Mouse (Mus musculus) liver, embryonic 14.5 days (tissue): ENCODE data around the gene Gkn3. TPM values are rescaled to one million over a fixed set of nuclear protein-coding genes. Genes with fewer than 3 reads are reported as not detected.

Experiments
- ATAC-seq: fragments of 200-750 bp; cut with Nextera tagmentation; 2 replicates; pipeline ENCODE4 v1.8.0; 2017; ENCODE audit warnings: moderate number of reproducible peaks, mild to moderate bottlenecking, moderate library complexity; ENCODE audit not compliant: insufficient read depth
- DNase-seq, 3 experiments: peaks; one replicate each; pipeline ENCODE4 v3.0.0-alpha.2; 2012 to 2013; ENCODE audit warnings: low read depth in 3 of 3, low spot score in 3 of 3
- H3K27ac ChIP-seq: fragments of 300-500 bp; sonication (generic); 2 replicates; pipeline ENCODE4 v1.5.1; 2014; ENCODE audit warnings: moderate library complexity, mild to moderate bottlenecking, control low read depth, inconsistent platforms
- H3K27me3 ChIP-seq: fragments of 300-500 bp; sonication (generic); 2 replicates; pipeline ENCODE4 v1.6.1; 2014; ENCODE audit warnings: mild to moderate bottlenecking, low read length, moderate library complexity; ENCODE audit not compliant: control insufficient read depth, insufficient read depth
- H3K36me3 ChIP-seq: fragments of 300-500 bp; sonication (generic); replicated peaks from 2 replicates; pipeline ENCODE4 v1.6.1; 2014; ENCODE audit warnings: low read depth; ENCODE audit not compliant: control insufficient read depth, insufficient read depth
- H3K4me1 ChIP-seq, 2 experiments: fragments of 200-500 bp in 1 of 2; fragments of 300-500 bp in 1 of 2; sonication (generic) in 1 of 2; replicated peaks; 2 replicates each; pipeline ENCODE4 v1.6.1; 2012 to 2014; ENCODE audit warnings: antibody characterized with exemption in 1 of 2, inconsistent platforms in 1 of 2, low read length in 1 of 2; ENCODE audit not compliant: control insufficient read depth in 2 of 2, insufficient read depth in 2 of 2
- H3K4me2 ChIP-seq: fragments of 300-500 bp; sonication (generic); 2 replicates; pipeline ENCODE4 v1.6.1; 2014; ENCODE audit warnings: low read depth, mild to moderate bottlenecking, control low read depth, moderate library complexity
- H3K4me3 ChIP-seq, 2 experiments: fragments of 200-500 bp in 1 of 2; fragments of 300-500 bp in 1 of 2; sonication (generic) in 1 of 2; 2 replicates each; pipeline ENCODE4 v1.5.1; 2012 to 2014; ENCODE audit warnings: low read depth in 2 of 2, low read length in 2 of 2, mild to moderate bottlenecking in 2 of 2, control low read depth in 1 of 2, inconsistent platforms in 1 of 2, moderate library complexity in 1 of 2; ENCODE audit not compliant: insufficient read depth in 1 of 2
- H3K9ac ChIP-seq: fragments of 300-500 bp; sonication (generic); replicated peaks from 2 replicates; pipeline ENCODE4 v1.6.1; 2014; ENCODE audit warnings: mild to moderate bottlenecking, control low read depth, moderate library complexity
- H3K9me3 ChIP-seq: fragments of 300-500 bp; sonication (generic); 2 replicates; pipeline ENCODE4 v1.6.1; 2016; ENCODE audit warnings: low read length, mixed read lengths; ENCODE audit not compliant: control insufficient read depth
- CTCF ChIP-seq: IDR thresholded peaks from 2 replicates; pipeline ENCODE4 v1.5.1; 2016; ENCODE audit warnings: antibody characterized with exemption, low read depth, control low read depth
- EP300 ChIP-seq: IDR thresholded peaks from 2 replicates; pipeline ENCODE4 v1.6.1; 2016; ENCODE audit warnings: antibody characterized with exemption, low read depth
- whole genome bisulfite sequencing: fragments of 180-500 bp; shearing (Covaris S2); extraction: QIAGEN DNeasy Blood & Tissue Kit; methylation state at CpG from one replicate; pipeline ENCODE4 v1.1.7; 2014; ENCODE audit not compliant: insufficient replicate concordance; 5-methylcytosine and 5-hydroxymethylcytosine counted together
- polyA plus RNA-seq, 2 experiments: library from polyadenylated mRNA; depleted of rRNA in 1 of 2; stranded (reverse) in 1 of 2; unstranded in 1 of 2; fragments of >200 nt; fragmentation: Nextera tagmentation in 1 of 2; extraction: Ambion mirVana in 1 of 2; gene quantifications; 2 replicates each; pipeline versions ENCODE4 v1.2.1 to v1.2.3; 2012 to 2014

Gkn3 gene
- polyA plus RNA-seq, 2 experiments: 0.03 TPM; not detected in 1

- Histone ChIP-seq H3K4me2 (no peak overlapping the region), H3K4me1 (peaks cover 0 to 15% of the 10 kb centered on the region in 2 experiments; a peak in 2 of 4 replicates), H3K27ac (no peak overlapping the region), H3K9ac (no peak overlapping the region), H3K4me3 (no peak overlapping the region), H3K36me3 (no peaks in the 10 kb centered on the region), H3K9me3 (no peaks in the 10 kb centered on the region), H3K27me3 (no peaks in the 10 kb centered on the region)
- no peak for ATAC-seq
- no peak for TF ChIP-seq CTCF
- TF ChIP-seq EP300: no peak
- DNase-seq: no peak
- WGBS: 71% methylated on average over 10 of the region's 10 CpGs
Observed at GRCm38 (mm10) chr6:87386681-87387080, 2.1 kb downstream of the Gkn3 start.

- Histone ChIP-seq H3K27ac (no peak overlapping the region), H3K27me3 (no peaks in the 10 kb centered on the region), H3K36me3 (no peaks in the 10 kb centered on the region), H3K9ac (no peak overlapping the region), H3K4me3 (no peak overlapping the region), H3K4me2 (no peak overlapping the region), H3K9me3 (no peaks in the 10 kb centered on the region), H3K4me1 (peaks cover 0 to 15% of the 10 kb centered on the region in 2 experiments; a peak in 2 of 4 replicates)
- ATAC-seq: no peak
- TF ChIP-seq EP300 (no peak), CTCF (peak; percentile 81)
- peak in 2 of 3 experiments; percentile 22 to 45 for DNase-seq
- 6% methylated on average over 7 of the region's 7 CpGs for WGBS
Observed at GRCm38 (mm10) chr6:87386203-87386602, 2.5 kb downstream of the Gkn3 start.

GRCm38 (mm10) chr6:87384761-87385160 lies 4.0 kb downstream of the Gkn3 start:
- H3K4me2 ChIP-seq: no peak overlapping the region
- peaks cover 0 to 13% of the 10 kb centered on the region in 2 experiments; a peak in 2 of 4 replicates for H3K4me1 ChIP-seq
- ATAC-seq: no peak
- no peak overlapping the region for H3K4me3 ChIP-seq
- no peak overlapping the region for H3K27ac ChIP-seq
- TF ChIP-seq CTCF: no peak
- TF ChIP-seq EP300: no peak
- DNase-seq: no peak
- H3K9ac ChIP-seq: no peak overlapping the region
- WGBS: 42% methylated on average over 6 of the region's 6 CpGs
- H3K36me3 ChIP-seq: no peaks in the 10 kb centered on the region
- H3K27me3 ChIP-seq: no peaks in the 10 kb centered on the region
- H3K9me3 ChIP-seq: no peaks in the 10 kb centered on the region

GRCm38 (mm10) chr6:87383926-87384691 lies 4.6 kb downstream of the Gkn3 start:
- DNase-seq (no peak), ATAC-seq (no peak)
- peaks cover 0 to 8% of the 10 kb centered on the region in 2 experiments; a peak in 2 of 4 replicates for H3K4me1 ChIP-seq
- TF ChIP-seq CTCF: no peak
- no peak for TF ChIP-seq EP300
- no peak overlapping the region for H3K4me3 ChIP-seq
- H3K9ac ChIP-seq: no peak overlapping the region
- no peaks in the 10 kb centered on the region for H3K36me3 ChIP-seq
- no peak overlapping the region for H3K27ac ChIP-seq
- H3K4me2 ChIP-seq: peak overlapping the region; percentile 13; the same call in 1 of the 2 replicates
- no peaks in the 10 kb centered on the region for H3K9me3 ChIP-seq
- no peaks in the 10 kb centered on the region for H3K27me3 ChIP-seq
- WGBS: 11% methylated on average over 24 of the region's 24 CpGs

GRCm38 (mm10) chr6:87373057-87373456 lies 15.7 kb downstream of the Gkn3 start, which contains the start of gene Gkn2:
Gene Gkn2 (plus strand): TSS chr6:87373357.
- ATAC-seq (no peak), DNase-seq (no peak)
- Histone ChIP-seq H3K27ac (no peak within 1 kb of the TSS), H3K4me2 (no peak within 1 kb of the TSS), H3K4me3 (no peak within 1 kb of the TSS), H3K36me3 (no peaks in the 10 kb centered on the region), H3K9me3 (no peaks in the 10 kb centered on the region), H3K9ac (no peak within 1 kb of the TSS), H3K4me1 (no peaks in the 10 kb centered on the region), H3K27me3 (no peaks in the 10 kb centered on the region)
- TF ChIP-seq EP300 (no peak), CTCF (no peak)
- WGBS: 66% methylated on average over 9 of the region's 9 CpGs
